Mouse (Mus musculus) liver, postnatal 0 days (tissue): ENCODE data around the gene Arhgef2.

ENCODE experiments used
- CTCF ChIP-seq: sonication (generic); IDR thresholded peaks from 2 replicates; pipeline ENCODE4 v1.5.1; 2016; ENCODE audit warnings: antibody characterized with exemption, low read depth
- EP300 ChIP-seq: IDR thresholded peaks from 2 replicates; pipeline ENCODE4 v1.6.1; 2016; ENCODE audit warnings: antibody characterized with exemption, low read depth, mild to moderate bottlenecking

DNA sequence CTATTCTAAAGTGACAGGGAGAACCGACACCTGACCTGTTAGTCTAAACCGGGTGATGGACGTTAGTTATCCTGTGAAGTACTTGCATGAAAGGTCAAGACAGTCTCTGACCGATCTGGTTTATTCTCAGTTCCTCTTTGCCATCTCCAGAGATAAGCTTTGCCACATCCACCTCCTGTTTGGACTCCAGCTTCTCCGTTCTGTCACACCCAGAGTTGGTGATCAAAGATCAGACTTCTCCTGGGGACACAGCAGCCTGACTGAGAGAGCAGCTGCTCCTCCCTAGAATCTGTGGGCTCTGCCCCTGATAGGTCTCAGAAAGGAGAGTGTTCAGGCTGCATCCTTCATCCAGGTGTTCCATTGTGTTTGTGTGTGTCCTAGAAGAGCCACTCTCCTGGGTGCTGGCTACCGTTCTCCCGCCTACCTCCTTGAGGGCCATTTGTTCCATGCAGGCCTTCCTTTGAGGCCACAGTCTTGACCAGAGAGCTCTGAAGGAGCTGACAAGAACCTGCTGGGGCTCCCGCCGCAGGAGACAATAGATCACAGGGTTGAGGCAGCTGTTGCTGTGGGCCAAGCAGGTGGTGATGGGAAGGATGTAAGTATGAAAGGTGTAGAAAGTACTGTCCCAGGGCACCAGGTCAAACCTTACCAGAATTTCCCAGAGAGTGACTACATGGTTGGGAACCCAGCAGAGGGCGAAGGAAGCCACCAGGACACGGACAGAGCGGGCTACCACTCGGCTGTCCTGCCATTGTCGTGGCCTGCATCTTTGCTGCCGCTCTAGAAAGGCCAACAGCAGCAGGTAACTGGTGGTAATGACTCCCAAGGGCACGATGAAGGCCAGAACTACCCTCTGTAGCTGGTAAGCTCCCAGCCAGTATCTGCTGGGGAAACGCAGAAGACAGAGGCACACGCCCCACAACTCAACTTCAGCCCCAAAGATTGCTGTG, 46.2 kb downstream of the Arhgef2 start:
- TF ChIP-seq CTCF (no peak), EP300 (no peak)
